Mouse (Mus musculus) hindlimb bud, embryonic 11.5 days (tissue): ENCODE measurements around the gene Phgr1.

Experiments used
- DNase-seq: peaks from one replicate; pipeline ENCODE4 v3.0.0-alpha.2; 2012; ENCODE audit warnings: low read depth, low spot score; ENCODE audit errors: extremely low spot score

Gene Phgr1

DNA sequence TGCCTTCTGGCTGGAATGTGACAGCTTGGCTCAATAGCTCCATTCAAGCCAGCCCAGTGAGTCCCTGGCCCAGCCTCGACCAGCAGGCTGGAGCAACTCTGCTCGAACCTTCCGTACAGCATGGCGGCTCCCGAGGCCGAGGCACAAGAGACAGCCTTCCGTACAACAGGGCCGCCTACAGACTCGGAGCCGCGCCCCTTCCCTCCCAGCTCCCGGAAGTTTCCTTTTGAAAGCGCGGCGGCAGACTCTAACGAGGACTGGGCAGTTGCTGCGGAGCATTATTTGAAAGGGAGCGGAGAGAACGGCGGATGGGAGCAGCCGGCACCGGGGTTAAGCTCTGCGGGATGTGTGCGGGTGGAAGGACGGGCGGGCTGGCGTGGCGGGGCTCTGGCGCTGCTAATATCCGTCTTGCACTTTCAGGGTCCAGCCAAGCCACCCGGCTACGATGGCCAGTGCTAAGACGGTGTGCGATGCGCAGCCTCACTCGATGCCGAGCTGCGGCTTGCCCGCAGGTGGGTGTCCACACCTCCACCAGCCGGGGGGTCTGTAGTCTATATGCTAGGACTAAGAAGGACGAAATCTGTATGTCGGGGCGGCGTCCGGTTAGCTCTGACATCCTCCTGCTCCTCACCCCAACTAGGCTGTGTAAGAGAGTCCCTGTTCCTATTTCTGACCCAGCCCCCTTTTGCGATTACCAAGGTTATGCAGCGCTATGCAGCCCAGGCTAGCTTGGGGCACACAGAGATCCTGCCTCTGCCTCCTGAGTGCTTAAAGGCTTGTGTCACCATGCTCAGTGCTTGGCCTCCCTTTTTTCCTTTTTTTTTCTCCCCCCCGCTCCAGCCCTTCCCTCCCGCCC, 41.6 kb downstream of the Phgr1 start, which contains the start of gene Knstrn:
TSS of gene Knstrn (plus strand) at position 23 of the 856 bp plus-strand sequence.
- peak; percentile 58 for DNase-seq

DNA sequence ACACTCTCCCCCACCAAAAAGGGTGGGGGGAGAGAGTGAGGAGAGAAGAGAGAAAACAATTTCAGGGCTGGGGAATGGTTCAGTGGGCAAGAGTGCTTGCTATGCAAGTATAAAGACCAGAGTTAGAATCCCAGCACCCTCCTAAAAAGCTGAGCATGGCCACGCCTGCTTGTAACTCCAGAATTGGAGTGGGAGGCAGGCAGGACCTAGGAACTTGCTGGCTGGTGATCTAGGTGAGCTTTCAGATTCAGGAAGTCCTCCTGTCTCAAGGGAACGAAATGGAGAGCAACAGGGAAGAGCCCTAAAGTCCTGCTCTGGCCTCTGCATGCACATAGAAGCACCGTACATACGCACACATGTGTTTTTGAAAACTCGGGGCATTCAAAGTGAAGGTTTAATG, 50.2 kb downstream of the Phgr1 start:
- no peak for DNase-seq

DNA sequence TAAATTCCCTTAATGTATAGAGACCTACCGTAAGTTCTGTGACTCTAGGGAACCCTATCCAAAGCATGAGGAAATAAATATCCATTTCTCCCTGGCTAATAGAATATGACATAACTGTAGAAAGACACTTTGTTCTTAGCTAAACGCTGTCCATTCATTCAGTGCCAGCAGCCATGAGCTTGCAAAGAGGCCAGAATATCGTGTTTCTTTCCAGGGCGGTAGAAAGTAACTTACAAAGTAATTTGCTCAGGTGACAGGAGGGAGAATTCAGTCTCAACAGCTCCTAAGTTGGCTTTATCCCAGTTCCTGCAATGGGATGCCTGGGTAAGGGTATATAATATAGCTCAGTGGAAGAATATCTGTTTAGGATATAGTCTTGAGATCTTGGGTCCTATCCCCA, 51.8 kb downstream of the Phgr1 start:
- DNase-seq, result no peak
